Mouse (Mus musculus): ENCODE data around the gene Gm45785. TPM values are rescaled to one million over a fixed set of nuclear protein-coding genes. Genes with fewer than 3 reads are reported as not detected.

Gene Gm45785
- polyA plus RNA-seq, 1 experiment: 0.46 TPM

- Histone ChIP-seq H3K4me1 (ENCODE audit: control insufficient read depth, insufficient read depth, low read length) (no peaks in the 10 kb centered on the region), H3K4me3 (ENCODE audit: insufficient read depth, low read length) (no peak overlapping the region), H3K27ac (ENCODE audit: insufficient read depth, low read length) (no peak overlapping the region)
- TF ChIP-seq POLR2A (IDR thresholded peaks at IDR 0.05; ENCODE audit: extremely low read depth, insufficient read depth, low read length) (no peak), CTCF (IDR thresholded peaks at IDR 0.05; ENCODE audit: extremely low read depth, insufficient read depth, low read length) (no peak)
These were observed 20.4 kb downstream of the Gm45785 start for GRCm38 (mm10) chr7:140835758-140836087.

GRCm38 (mm10) chr7:140834968-140835757 lies 21.0 kb downstream of the Gm45785 start, which contains the start of gene Urah:
Urah (plus strand) TSS chr7:140835018.
- no peak within 1 kb of the TSS for H3K27ac ChIP-seq (ENCODE audit: insufficient read depth, low read length)

GRCm38 (mm10) chr7:140833341-140833740 lies 22.8 kb downstream of the Gm45785 start:
- TF ChIP-seq POLR2A (IDR thresholded peaks at IDR 0.05; ENCODE audit: extremely low read depth, insufficient read depth, low read length): no peak
- no peak for TF ChIP-seq CTCF (IDR thresholded peaks at IDR 0.05; ENCODE audit: extremely low read depth, insufficient read depth, low read length)
- Histone ChIP-seq H3K27ac (ENCODE audit: insufficient read depth, low read length) (no peak overlapping the region), H3K4me1 (ENCODE audit: control insufficient read depth, insufficient read depth, low read length) (no peaks in the 10 kb centered on the region), H3K4me3 (ENCODE audit: insufficient read depth, low read length) (no peak overlapping the region)

More at GRCm38 (mm10) chr7:140834968-140835757, 21.0 kb downstream of the Gm45785 start, which contains the start of gene Urah:
- Histone ChIP-seq H3K4me3 (ENCODE audit: insufficient read depth, low read length) (no peak within 1 kb of the TSS), H3K4me1 (ENCODE audit: control insufficient read depth, insufficient read depth, low read length) (no peaks in the 10 kb centered on the region)
- TF ChIP-seq CTCF (IDR thresholded peaks at IDR 0.05; ENCODE audit: extremely low read depth, insufficient read depth, low read length) (no peak), POLR2A (IDR thresholded peaks at IDR 0.05; ENCODE audit: extremely low read depth, insufficient read depth, low read length) (no peak)

- Histone ChIP-seq H3K4me1 (ENCODE audit: control insufficient read depth, insufficient read depth, low read length) (peaks cover 2% of the 10 kb centered on the region; the same call in 1 of the 2 replicates), H3K27ac (ENCODE audit: insufficient read depth, low read length) (no peak overlapping the region), H3K4me3 (ENCODE audit: insufficient read depth, low read length) (no peak overlapping the region)
- no peak for TF ChIP-seq POLR2A (IDR thresholded peaks at IDR 0.05; ENCODE audit: extremely low read depth, insufficient read depth, low read length)
- TF ChIP-seq CTCF (IDR thresholded peaks at IDR 0.05; ENCODE audit: extremely low read depth, insufficient read depth, low read length): no peak
These were observed 24.7 kb downstream of the Gm45785 start for GRCm38 (mm10) chr7:140831447-140831846.

- Histone ChIP-seq H3K27ac (ENCODE audit: insufficient read depth, low read length) (peak overlapping the region; percentile 30; the same call in 1 of the 2 replicates), H3K4me3 (ENCODE audit: insufficient read depth, low read length) (no peak overlapping the region), H3K4me1 (ENCODE audit: control insufficient read depth, insufficient read depth, low read length) (peaks cover 2% of the 10 kb centered on the region; the same call in 1 of the 2 replicates)
- TF ChIP-seq CTCF (IDR thresholded peaks at IDR 0.05; ENCODE audit: extremely low read depth, insufficient read depth, low read length) (peak; percentile 67), POLR2A (IDR thresholded peaks at IDR 0.05; ENCODE audit: extremely low read depth, insufficient read depth, low read length) (peak; percentile 19; the same call in 1 of the 2 replicates)
These were observed 27.8 kb downstream of the Gm45785 start for GRCm38 (mm10) chr7:140828171-140828881.

GRCm38 (mm10) chr7:140822731-140823130 lies 33.4 kb downstream of the Gm45785 start:
- peaks cover 5% of the 10 kb centered on the region for H3K4me1 ChIP-seq (ENCODE audit: control insufficient read depth, insufficient read depth, low read length)
- no peak overlapping the region for H3K4me3 ChIP-seq (ENCODE audit: insufficient read depth, low read length)
- TF ChIP-seq CTCF (IDR thresholded peaks at IDR 0.05; ENCODE audit: extremely low read depth, insufficient read depth, low read length) (no peak), POLR2A (IDR thresholded peaks at IDR 0.05; ENCODE audit: extremely low read depth, insufficient read depth, low read length) (no peak)
- no peak overlapping the region for H3K27ac ChIP-seq (ENCODE audit: insufficient read depth, low read length)

- Histone ChIP-seq H3K4me1 (ENCODE audit: control insufficient read depth, insufficient read depth, low read length) (peaks cover 3% of the 10 kb centered on the region), H3K27ac (ENCODE audit: insufficient read depth, low read length) (peak within 1 kb of the TSS; percentile 57), H3K4me3 (ENCODE audit: insufficient read depth, low read length) (peak within 1 kb of the TSS; percentile 61)
- TF ChIP-seq CTCF (IDR thresholded peaks at IDR 0.05; ENCODE audit: extremely low read depth, insufficient read depth, low read length) (no peak), POLR2A (IDR thresholded peaks at IDR 0.05; ENCODE audit: extremely low read depth, insufficient read depth, low read length) (peak; percentile 85)
These were observed 34.3 kb downstream of the Gm45785 start, which contains the start of gene Zfp941 for GRCm38 (mm10) chr7:140821653-140822329. Zfp941 (minus strand) TSS chr7:140822178.

GRCm38 (mm10) chr7:140821305-140821652 lies 34.9 kb downstream of the Gm45785 start:
- Histone ChIP-seq H3K4me1 (ENCODE audit: control insufficient read depth, insufficient read depth, low read length) (peaks cover 3% of the 10 kb centered on the region), H3K4me3 (ENCODE audit: insufficient read depth, low read length) (peak overlapping the region; percentile 61), H3K27ac (ENCODE audit: insufficient read depth, low read length) (peak overlapping the region; percentile 57; the same call in 1 of the 2 replicates)
- no peak for TF ChIP-seq CTCF (IDR thresholded peaks at IDR 0.05; ENCODE audit: extremely low read depth, insufficient read depth, low read length)
- TF ChIP-seq POLR2A (IDR thresholded peaks at IDR 0.05; ENCODE audit: extremely low read depth, insufficient read depth, low read length): no peak

GRCm38 (mm10) chr7:140820173-140820572 lies 36.0 kb downstream of the Gm45785 start:
- H3K4me3 ChIP-seq (ENCODE audit: insufficient read depth, low read length): no peak overlapping the region
- H3K27ac ChIP-seq (ENCODE audit: insufficient read depth, low read length): no peak overlapping the region
- peaks cover 3% of the 10 kb centered on the region for H3K4me1 ChIP-seq (ENCODE audit: control insufficient read depth, insufficient read depth, low read length)
- TF ChIP-seq CTCF (IDR thresholded peaks at IDR 0.05; ENCODE audit: extremely low read depth, insufficient read depth, low read length) (no peak), POLR2A (IDR thresholded peaks at IDR 0.05; ENCODE audit: extremely low read depth, insufficient read depth, low read length) (no peak)

Measured in cortical plate, adult 2 months (tissue).